Mouse (Mus musculus) duodenum, adult 2 months (tissue): ENCODE results near the gene Akr1b8. TPM values are rescaled to one million over a fixed set of nuclear protein-coding genes. Genes with fewer than 3 reads are reported as not detected.

Source experiments
- polyA plus RNA-seq: library from polyadenylated mRNA; depleted of rRNA; stranded (reverse); fragments of >200 nt; gene quantifications from 2 replicates; pipeline ENCODE4 v1.2.3, GENCODE M21; 2012; ENCODE audit warnings: low replicate concordance; rRNA removed

Gene Akr1b8
- polyA plus RNA-seq = 2.2 and 17.3 TPM in 2 replicates

DNA sequence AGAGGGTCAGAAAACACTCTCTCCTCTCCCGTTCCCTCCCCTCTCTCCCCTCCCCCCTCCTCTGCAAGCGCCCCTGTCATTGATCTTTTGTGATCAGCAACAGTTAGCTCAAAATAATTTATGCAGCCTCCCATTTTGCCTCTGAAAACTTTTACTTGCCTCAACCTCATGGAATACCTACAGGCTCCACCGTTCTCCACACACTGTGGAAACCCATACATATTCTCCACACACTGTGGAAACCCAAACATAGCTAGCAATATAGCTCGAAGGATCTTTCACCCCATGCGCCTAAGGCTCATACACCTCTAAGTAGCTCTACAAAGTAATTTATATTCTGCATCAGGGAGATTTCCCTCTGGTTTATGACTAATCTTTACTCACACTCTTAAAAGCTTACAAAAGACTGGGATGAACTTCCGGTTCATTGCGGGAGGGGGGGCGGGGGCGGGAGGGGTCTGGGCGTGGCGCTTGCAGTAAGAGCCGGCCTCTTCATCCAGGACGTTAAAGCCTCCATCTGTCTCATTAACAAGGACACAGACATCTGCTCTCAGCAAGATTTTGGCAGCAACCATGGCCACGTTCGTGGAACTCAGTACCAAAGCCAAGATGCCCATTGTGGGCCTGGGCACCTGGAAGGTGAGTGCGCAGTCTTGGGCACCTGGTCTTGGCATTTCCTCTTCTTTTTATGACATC is at the start of gene Akr1b8:
Gene Akr1b8 (plus strand): TSS at position 462 of the 696 bp plus-strand sequence.

DNA sequence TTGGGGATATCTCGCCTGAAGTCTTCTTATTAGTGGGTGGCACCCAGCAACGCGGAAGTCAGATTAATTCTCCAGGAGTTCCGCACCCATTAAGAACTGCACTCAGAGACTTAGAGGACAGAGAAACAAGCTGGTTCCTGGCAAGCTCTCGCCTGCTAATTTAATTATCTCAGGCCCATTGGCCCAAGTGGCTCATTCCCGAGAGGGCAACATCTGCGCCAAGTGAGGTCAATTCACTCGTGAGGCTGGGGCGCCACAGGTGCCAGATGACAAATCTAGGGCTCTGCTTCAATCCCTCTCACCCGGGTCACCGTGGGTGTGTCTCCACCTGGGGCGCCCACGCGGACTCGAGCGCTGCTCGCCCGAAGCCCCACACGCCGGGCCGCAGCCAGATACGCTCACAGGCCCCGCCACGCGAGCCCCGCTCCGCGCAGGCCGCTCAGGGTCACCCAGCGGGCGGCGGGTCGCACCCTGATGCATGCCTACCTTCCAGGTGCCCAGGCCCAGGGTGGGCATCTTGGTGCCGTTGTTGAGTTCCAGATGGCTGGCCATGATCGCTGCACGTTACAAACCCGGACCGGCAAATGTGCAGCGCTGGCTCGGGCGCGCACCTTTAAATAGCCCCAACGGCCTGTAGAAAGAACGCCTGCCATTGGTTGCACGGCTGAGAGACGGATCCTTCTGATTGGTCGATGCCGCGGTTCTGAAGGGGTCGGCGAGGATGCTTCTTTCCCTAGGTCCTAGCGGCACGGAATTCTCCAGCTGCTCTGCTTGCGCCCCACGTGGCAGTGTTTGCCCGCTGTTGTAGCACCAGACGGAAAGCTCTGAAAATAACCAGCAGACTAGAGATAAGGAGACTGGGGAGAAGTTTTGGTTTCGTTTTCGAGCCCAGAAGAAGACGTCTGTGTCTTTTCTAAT is 36.8 kb upstream of the Akr1b8 start, which contains the start of gene Akr1b3:
Gene Akr1b3 (minus strand): TSS at position 625 of the 918 bp plus-strand sequence.

DNA sequence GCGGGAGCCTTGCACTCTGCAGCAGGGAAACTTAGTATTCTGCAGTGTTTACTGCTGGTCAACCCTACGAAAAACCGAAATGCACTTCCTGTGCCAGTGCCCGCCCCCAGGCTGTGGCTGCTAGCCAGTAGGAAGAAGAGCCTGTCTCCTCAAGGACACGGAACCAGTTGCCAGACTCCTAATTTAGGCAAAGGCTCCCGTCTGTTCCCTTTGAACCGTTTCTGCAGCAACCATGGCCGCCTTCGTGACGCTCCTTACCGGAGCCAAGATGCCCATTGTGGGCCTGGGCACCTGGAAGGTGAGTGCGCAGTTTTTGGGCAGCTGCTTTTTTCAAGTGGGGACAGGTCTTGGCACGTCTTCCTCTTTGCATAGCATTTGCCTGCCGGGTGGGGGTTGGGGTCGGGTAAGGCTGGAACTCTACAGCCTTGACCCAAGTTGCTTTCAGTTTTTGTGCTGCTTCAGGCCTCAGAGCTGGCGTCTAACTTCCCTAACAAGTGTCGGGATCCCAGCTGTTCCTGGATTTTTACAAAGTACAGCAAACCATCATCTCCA is 30.3 kb downstream of the Akr1b8 start, which contains the start of gene Akr1b10:
Gene Akr1b10 (plus strand): TSS at position 109 of the 552 bp plus-strand sequence.

DNA sequence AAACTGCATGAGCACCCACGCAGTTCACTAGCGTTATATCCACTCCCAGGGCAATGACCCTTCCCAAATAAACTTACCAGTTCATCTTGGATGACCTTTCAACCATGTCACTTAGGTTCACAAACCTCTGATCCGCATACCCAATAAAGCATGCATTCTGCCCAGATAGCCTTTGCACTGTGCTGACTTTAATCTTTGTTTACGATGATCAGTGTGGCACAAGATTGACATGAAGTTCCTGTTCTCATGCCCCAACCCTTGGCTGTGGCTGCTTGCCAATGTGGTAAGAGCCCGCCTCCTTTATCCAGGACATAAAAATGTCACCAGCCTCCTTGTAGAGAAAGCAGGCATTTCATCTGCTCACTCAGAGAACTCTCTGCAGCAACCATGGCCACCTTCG is 58.1 kb downstream of the Akr1b8 start, which contains the start of gene Akr1b7:
Gene Akr1b7 (plus strand): TSS at position 312 of the 400 bp plus-strand sequence.

Other genes with a start within 250 kb of the Akr1b8 start
- 2.7 and 4.8 TPM in 2 replicates for gene Slc35b4, start 177.0 kb upstream of the Akr1b8 start, polyA plus RNA-seq
- 27.5 and 28.9 TPM in 2 replicates for gene Akr1b3, start 36.6 kb upstream of the Akr1b8 start, polyA plus RNA-seq
- gene Akr1b10, start 30.1 kb downstream of the Akr1b8 start, polyA plus RNA-seq = 4.8 and 9.3 TPM in 2 replicates
- gene Akr1b7, start 58.2 kb downstream of the Akr1b8 start, polyA plus RNA-seq = 14.0 and 37.1 TPM in 2 replicates
- gene Bpgm, start 122.1 kb downstream of the Akr1b8 start, polyA plus RNA-seq = 10.4 and 14.7 TPM in 2 replicates
- gene Cald1, start 244.4 kb downstream of the Akr1b8 start, polyA plus RNA-seq = 2.1 and 6.8 TPM in 2 replicates